Mouse (Mus musculus): ENCODE measurements around the gene Pdlim7.
A peak's percentile ranks its signal among the peaks of the same experiment; 100 is the strongest.

GRCm38 (mm10) chr13:55544792-55545191, 31.3 kb upstream of the Pdlim7 start:
- TF ChIP-seq CTCF (IDR thresholded peaks at IDR 0.05; ENCODE audit: low read depth) (no peak), EP300 (IDR thresholded peaks at IDR 0.05; ENCODE audit: low read depth) (peak; percentile 54)

Measured in liver, embryonic 14.5 days (tissue).